Mouse (Mus musculus): ENCODE measurements at regions not wholly inside any gene's neighbourhood (a gene's known extent, or its start where the extent isn't known, plus 50 kb on each side); places are given as distances from the start of the nearest gene placed in this dataset.

DNA sequence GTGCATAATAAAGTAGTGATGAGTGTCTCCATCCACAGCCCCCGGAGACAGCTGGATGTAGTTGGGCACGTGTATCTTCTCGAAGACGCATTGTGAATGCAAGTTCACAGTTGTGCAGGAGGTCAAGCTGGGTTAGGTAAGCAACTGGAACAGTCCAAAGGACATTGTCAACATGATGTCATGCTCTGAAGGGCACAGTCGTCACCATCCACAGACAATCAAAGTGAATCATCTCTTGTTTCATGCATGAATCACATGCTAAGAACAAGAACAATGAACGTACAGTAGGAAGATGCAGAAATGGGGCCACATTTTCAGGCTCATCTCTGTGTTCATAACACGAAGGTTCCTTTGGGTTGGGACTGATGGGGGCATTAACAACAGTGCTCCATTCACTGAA, 90.4 kb upstream of the Kit start:
- H3K9ac ChIP-seq (replicated peaks): no peak overlapping the region
- no peak overlapping the region for H3K27ac ChIP-seq (replicated peaks)
- ATAC-seq (replicated peaks): no peak
- 0 out of 2 replicates have a peak, but pooled peaks cover 5% of the 10 kb centered on the region for H3K4me1 ChIP-seq
- H3K4me3 ChIP-seq: no peak overlapping the region
- WGBS: 92% methylated on average over 7 of the region's 7 CpGs
- no peaks in the 10 kb centered on the region for H3K9me3 ChIP-seq
- H3K27me3 ChIP-seq: no peaks in the 10 kb centered on the region
- H3K4me2 ChIP-seq (replicated peaks): no peak overlapping the region
- H3K36me3 ChIP-seq: no peaks in the 10 kb centered on the region

DNA sequence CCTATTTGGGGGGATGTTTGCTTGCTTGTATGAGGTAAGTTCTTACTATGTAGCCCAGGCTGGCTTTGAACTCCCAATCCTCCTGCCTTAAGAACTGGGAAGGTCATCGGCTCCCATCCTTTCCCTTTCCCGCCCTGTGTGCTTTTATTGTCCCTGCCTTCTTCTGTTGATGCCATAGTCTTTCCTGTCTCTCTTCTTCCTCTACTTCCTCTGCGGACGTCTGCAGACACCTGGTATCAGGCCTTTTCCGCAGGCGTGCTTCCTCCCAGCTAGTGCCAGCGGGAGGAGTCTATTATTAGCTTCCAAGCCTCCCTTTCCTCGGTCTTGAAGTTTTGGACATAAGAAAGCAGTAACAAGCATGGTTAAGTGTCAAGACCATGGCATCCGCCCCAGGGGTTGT, 83.9 kb upstream of the Kit start:
- H3K4me1 ChIP-seq: no peaks in the 10 kb centered on the region
- H3K9ac ChIP-seq (replicated peaks): no peak overlapping the region
- WGBS: 92% methylated on average over 9 of the region's 9 CpGs
- no peaks in the 10 kb centered on the region for H3K9me3 ChIP-seq
- no peaks in the 10 kb centered on the region for H3K27me3 ChIP-seq
- H3K36me3 ChIP-seq: no peaks in the 10 kb centered on the region
- H3K4me3 ChIP-seq: no peak overlapping the region
- H3K4me2 ChIP-seq (replicated peaks): no peak overlapping the region
- no peak overlapping the region for H3K27ac ChIP-seq (replicated peaks)
- no peak for ATAC-seq (replicated peaks)

DNA sequence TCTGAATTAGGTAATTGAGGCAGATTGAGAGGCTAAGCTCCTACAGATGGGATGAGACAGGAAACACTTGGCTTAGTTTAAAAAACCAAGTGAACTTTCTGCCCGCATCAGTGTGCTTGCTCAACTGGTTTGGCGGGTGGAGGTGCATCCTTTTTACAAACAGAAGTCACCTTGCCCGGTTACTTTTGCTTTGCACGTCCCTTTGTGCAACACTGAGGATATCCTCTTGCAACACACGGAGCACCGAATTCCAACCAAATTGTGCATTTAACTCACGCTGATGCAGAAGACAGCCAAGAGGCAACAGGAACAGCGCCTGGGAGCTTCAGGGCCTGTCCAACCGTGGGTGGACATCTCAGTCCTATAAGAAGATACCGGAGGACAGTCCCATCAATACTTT, 80.6 kb upstream of the Kit start:
- no peaks in the 10 kb centered on the region for H3K4me1 ChIP-seq
- ATAC-seq (replicated peaks): no peak
- H3K36me3 ChIP-seq: no peaks in the 10 kb centered on the region
- 95% methylated on average over 10 of the region's 10 CpGs for WGBS
- no peak overlapping the region for H3K27ac ChIP-seq (replicated peaks)
- H3K4me3 ChIP-seq: no peak overlapping the region
- H3K9me3 ChIP-seq: no peaks in the 10 kb centered on the region
- H3K9ac ChIP-seq (replicated peaks): no peak overlapping the region
- no peaks in the 10 kb centered on the region for H3K27me3 ChIP-seq
- H3K4me2 ChIP-seq (replicated peaks): no peak overlapping the region

DNA sequence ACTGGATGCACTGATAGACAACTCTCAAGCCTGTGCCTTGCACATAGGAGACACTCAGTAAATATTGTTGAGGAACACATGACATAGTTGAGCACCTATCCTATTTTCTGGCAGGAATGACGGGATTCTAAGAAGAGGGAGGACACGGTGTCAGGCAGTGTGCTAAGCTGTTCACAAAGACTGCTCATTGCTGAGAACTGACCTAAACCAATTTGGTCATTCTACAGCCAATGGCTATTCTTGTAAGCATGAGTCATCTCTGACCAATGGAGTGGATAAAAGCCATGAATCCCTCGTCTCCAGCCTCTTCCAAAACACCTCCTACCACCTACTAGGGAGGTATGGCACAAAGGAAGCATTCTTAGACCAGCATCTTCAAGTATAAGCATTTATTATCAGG, 75.7 kb upstream of the Kit start:
- Histone ChIP-seq H3K27ac (replicated peaks) (no peak overlapping the region), H3K36me3 (no peaks in the 10 kb centered on the region), H3K9ac (replicated peaks) (no peak overlapping the region), H3K4me3 (no peak overlapping the region), H3K27me3 (no peaks in the 10 kb centered on the region), H3K9me3 (no peaks in the 10 kb centered on the region), H3K4me2 (replicated peaks) (no peak overlapping the region), H3K4me1 (no peaks in the 10 kb centered on the region)
- 74% methylated on average over 3 of the region's 3 CpGs for WGBS
- no peak for ATAC-seq (replicated peaks)

DNA sequence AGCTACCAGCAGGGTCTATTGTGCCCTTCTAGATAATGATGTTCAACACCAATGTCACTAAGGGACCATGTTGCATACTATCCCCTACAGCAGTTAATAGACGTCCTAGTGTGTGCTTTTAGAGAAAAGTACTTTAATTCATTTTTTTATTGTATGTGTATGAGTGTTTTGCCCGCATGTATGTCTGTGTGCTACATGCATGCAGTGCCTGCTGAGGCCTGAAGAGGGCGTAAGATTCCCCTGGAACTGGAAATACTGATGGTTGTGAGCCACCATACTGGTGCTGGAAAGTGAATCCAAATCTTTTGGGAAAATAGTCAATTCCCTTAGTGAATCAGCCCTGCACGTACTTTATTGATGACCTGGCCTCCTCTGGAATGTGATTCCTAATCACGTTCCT, 75.0 kb upstream of the Kit start:
- H3K27ac ChIP-seq (replicated peaks): no peak overlapping the region
- 94% methylated on average over 5 of the region's 5 CpGs for WGBS
- no peak overlapping the region for H3K9ac ChIP-seq (replicated peaks)
- H3K27me3 ChIP-seq: no peaks in the 10 kb centered on the region
- ATAC-seq (replicated peaks): no peak
- H3K4me3 ChIP-seq: no peak overlapping the region
- H3K36me3 ChIP-seq: no peaks in the 10 kb centered on the region
- H3K4me1 ChIP-seq: no peaks in the 10 kb centered on the region
- H3K9me3 ChIP-seq: no peaks in the 10 kb centered on the region
- H3K4me2 ChIP-seq (replicated peaks): no peak overlapping the region

DNA sequence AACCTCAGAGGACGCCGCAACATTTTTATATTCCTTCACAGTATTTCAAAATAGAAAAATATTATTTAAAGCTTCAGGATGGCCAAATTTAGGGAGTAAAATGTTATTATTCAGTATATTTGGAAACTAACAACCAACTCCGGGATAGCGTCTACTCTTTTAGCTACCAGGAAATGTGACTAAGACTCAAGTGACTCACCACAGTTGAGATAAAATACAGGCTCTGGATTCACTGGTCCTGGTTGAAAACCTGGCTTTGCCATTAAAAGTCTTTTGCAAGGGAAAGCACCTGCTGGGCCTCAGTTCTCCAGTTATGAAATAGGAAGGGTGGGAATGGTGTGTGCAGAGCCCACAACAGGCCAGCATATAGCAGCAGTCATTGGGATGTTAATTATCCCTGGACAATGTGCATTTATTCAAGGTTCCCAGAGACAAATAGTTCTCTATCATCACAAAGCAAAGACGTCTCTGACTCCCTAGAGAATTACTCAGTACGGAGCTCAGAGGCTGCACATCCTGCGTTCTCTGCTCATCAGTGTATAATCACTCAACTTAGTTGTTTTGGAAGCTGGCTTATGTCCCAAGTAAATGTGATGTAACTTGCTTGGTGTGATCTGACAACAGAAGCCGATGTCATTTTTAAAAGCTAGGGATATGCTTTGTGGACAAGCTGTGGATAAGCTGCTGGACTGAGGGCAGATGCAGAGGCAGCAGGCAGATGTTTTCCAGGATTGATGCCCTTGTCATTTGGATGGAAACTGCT, 73.9 kb upstream of the Kit start:
- Histone ChIP-seq H3K4me2 (replicated peaks) (no peak overlapping the region), H3K27me3 (no peaks in the 10 kb centered on the region), H3K9me3 (no peaks in the 10 kb centered on the region), H3K4me1 (peaks cover 4% of the 10 kb centered on the region), H3K9ac (replicated peaks) (no peak overlapping the region), H3K27ac (replicated peaks) (no peak overlapping the region), H3K36me3 (no peaks in the 10 kb centered on the region), H3K4me3 (no peak overlapping the region)
- no peak for ATAC-seq (replicated peaks)
- WGBS: 77% methylated on average over 8 of the region's 8 CpGs

DNA sequence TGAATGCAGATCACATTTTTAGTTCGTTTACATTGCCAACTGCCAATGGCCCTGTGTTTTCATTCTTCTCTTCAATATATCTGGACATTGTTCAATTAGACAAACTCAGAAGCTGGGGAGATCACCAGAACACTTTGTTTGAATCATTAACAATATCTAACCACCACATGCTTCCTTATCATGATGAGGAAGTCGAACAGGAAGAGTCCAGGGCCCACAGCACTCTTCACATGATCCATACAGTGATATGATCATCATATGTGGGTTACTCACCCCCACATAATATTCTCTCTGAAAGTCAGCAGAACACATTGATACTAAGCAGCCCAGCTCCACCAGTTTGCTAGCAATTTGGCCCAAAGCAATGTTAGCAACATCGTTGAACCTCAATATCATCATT, 71.0 kb upstream of the Kit start:
- Histone ChIP-seq H3K4me2 (replicated peaks) (no peak overlapping the region), H3K4me3 (no peak overlapping the region), H3K36me3 (no peaks in the 10 kb centered on the region), H3K9ac (replicated peaks) (no peak overlapping the region), H3K4me1 (peaks cover 4% of the 10 kb centered on the region), H3K9me3 (no peaks in the 10 kb centered on the region), H3K27me3 (no peaks in the 10 kb centered on the region), H3K27ac (replicated peaks) (no peak overlapping the region)
- WGBS: 85% methylated on average over 3 of the region's 3 CpGs
- ATAC-seq (replicated peaks): no peak

DNA sequence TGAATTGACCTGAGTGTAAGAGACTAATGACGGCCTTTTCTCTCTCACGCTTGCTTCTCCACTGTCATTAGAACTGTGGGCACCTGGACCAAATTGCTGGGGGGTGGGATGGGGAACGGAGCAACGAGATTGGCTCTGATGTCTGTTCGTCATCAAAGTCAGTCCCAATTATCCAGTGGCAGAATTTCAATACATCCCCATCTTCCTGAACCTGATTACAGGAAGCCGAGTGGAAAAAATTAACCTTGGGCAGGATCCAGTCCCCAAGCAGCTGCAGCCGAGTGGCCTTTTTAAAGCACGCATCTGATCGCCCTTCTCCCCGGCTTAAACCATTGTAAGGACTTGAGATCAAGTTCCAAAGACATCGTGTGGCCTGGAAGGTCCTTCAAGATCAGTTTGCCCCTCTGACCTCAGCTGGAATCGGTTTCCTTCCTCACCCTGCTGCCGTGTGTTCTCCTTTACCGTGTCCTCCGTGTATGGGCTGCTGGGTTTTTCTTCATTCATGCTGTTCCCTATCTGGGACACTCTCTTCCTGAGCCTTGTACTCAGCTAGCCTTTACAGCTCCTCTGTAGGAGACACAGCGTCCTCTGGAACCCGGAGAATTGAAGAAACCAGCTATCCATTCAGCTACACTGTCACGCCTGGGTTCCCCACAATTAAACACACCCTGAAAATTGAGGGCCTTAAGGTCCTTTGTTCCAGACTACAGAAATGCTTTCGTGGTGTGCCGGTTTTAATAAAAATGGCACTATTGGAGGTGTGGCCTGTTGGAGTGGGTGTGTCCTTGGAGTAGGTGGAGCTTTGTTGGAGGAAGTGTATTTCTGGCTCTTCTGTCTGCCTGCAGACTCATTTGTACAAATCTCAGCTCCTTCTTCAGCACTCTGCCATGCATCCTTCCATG, 61.9 kb upstream of the Kit start:
- Histone ChIP-seq H3K4me2 (replicated peaks) (no peak overlapping the region), H3K4me3 (no peak overlapping the region), H3K9me3 (no peaks in the 10 kb centered on the region), H3K27ac (replicated peaks) (no peak overlapping the region), H3K4me1 (0 out of 2 replicates have a peak, but pooled peaks cover 9% of the 10 kb centered on the region), H3K27me3 (no peaks in the 10 kb centered on the region), H3K9ac (replicated peaks) (no peak overlapping the region), H3K36me3 (no peaks in the 10 kb centered on the region)
- WGBS: 67% methylated on average over 20 of the region's 20 CpGs
- ATAC-seq (replicated peaks): no peak

DNA sequence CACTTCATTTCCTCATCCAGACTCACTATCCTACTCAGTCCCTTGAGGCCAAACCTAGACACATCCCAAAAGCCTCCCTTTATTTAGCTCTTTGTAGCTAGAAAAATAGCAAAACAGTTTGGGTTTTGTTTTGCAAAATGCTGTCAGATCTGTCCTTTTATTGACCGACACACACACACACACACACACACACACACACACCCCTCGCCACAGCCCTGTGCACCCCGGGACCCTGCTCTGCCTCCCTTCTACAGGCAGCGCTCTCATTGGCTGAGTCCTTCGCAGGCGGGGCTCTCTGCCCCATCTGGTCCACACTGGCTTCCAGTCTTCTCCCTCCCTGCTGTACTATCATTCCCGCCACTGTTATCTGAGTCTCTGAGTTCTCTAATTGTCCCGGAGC, 56.5 kb upstream of the Kit start:
- H3K4me2 ChIP-seq (replicated peaks): no peak overlapping the region
- H3K27ac ChIP-seq (replicated peaks): no peak overlapping the region
- H3K9ac ChIP-seq (replicated peaks): no peak overlapping the region
- ATAC-seq (replicated peaks): no peak
- no peaks in the 10 kb centered on the region for H3K4me1 ChIP-seq
- H3K36me3 ChIP-seq: no peaks in the 10 kb centered on the region
- no peaks in the 10 kb centered on the region for H3K9me3 ChIP-seq
- H3K27me3 ChIP-seq: no peaks in the 10 kb centered on the region
- 74% methylated on average over 8 of the region's 8 CpGs for WGBS
- no peak overlapping the region for H3K4me3 ChIP-seq

DNA sequence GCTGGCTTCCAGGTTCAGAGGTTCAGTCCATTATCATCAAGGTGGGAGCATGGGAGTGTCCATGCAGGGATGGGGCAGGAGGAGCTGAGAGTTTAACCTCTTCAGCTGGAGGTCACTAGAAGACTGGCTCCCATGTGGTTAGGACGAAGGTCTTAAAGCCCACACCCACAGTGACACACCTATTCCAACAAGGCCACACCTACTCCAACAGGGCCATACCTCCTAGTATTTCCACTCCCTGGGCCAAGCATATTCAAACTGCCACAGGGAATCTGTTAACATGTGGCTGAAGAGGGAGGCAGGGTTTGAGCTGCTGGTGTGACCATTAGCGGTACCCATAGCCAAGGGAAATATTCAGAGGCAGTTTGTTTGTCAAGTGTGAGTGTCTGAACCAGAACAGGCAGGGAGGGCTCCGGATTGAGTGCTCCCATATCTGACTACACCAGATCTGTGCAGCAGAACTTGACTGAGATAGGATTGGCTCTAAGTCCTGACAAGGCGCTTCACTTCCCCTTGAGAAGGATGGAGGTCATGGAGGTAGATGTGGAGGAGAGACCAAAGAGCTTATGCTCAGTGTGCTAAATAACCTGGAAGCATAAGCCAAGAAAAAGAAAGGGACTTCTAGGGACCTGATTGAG, 51.6 kb upstream of the Kit start:
- Histone ChIP-seq H3K4me3 (no peak overlapping the region), H3K4me1 (no peaks in the 10 kb centered on the region), H3K27ac (replicated peaks) (no peak overlapping the region), H3K4me2 (replicated peaks) (no peak overlapping the region), H3K36me3 (no peaks in the 10 kb centered on the region), H3K27me3 (no peaks in the 10 kb centered on the region), H3K9me3 (no peaks in the 10 kb centered on the region), H3K9ac (replicated peaks) (no peak overlapping the region)
- 93% methylated on average over 4 of the region's 4 CpGs for WGBS
- ATAC-seq (replicated peaks): no peak

Data from forebrain, embryonic 15.5 days (tissue).